Mouse (Mus musculus) cerebellum, adult 2 months (tissue): ENCODE measurements at regions not wholly inside any gene's neighbourhood (a gene's known extent, or its start where the extent isn't known, plus 50 kb on each side); places are given as distances from the start of the nearest gene placed in this dataset.

ENCODE experiments used
- DNase-seq, 2 experiments: peaks; one replicate each; pipeline ENCODE4 v3.0.0; 2021
- H3K27ac ChIP-seq: fragments of 200-500 bp; 2 replicates; pipeline ENCODE4 v1.5.1; 2012; ENCODE audit warnings: low read length, control low read depth, inconsistent platforms; ENCODE audit not compliant: insufficient read depth
- H3K27me3 ChIP-seq: fragments of 200-500 bp; 2 replicates; pipeline ENCODE4 v1.6.1; 2012; ENCODE audit warnings: inconsistent platforms, mild to moderate bottlenecking, low read length, moderate library complexity; ENCODE audit not compliant: control insufficient read depth, insufficient read depth
- H3K4me1 ChIP-seq: fragments of 200-500 bp; 2 replicates; pipeline ENCODE4 v1.6.1; 2011; ENCODE audit warnings: low read length; ENCODE audit not compliant: control insufficient read depth, insufficient read depth
- H3K4me3 ChIP-seq: fragments of 200-500 bp; replicated peaks from 2 replicates; pipeline ENCODE3; 2011; ENCODE audit warnings: mild to moderate bottlenecking, low read depth, low read length, control low read depth; ENCODE audit not compliant: insufficient read depth
- CTCF ChIP-seq: fragments of 200-500 bp; IDR thresholded peaks from 2 replicates; pipeline ENCODE4 v1.5.1; 2011; ENCODE audit warnings: low read depth, mild to moderate bottlenecking, control low read depth, low read length, moderate library complexity, borderline replicate concordance; ENCODE audit not compliant: insufficient read depth
- POLR2A ChIP-seq: fragments of 200-500 bp; IDR thresholded peaks from 2 replicates; pipeline ENCODE4 v1.6.1; 2011; ENCODE audit warnings: low read length, control low read depth, borderline replicate concordance; ENCODE audit not compliant: insufficient read depth
- WGBS: fragments of 180-500 bp; shearing (Covaris S2); methylation state at CpG from one replicate; pipeline ENCODE4 v1.1.7; 2018; 5-methylcytosine and 5-hydroxymethylcytosine counted together

- H3K4me1 ChIP-seq, result no peaks in the 10 kb centered on the region
- H3K27me3 ChIP-seq, result no peaks in the 10 kb centered on the region
- no peak overlapping the region for H3K4me3 ChIP-seq
- TF ChIP-seq POLR2A (no peak), CTCF (no peak)
- DNase-seq, result no peak
- WGBS, result 80% methylated on average over 1 of the region's 1 CpGs
- no peak overlapping the region for H3K27ac ChIP-seq
Observed at GRCm38 (mm10) chr5:39334241-39334640, 421.0 kb downstream of the Hs3st1 start.

DNA sequence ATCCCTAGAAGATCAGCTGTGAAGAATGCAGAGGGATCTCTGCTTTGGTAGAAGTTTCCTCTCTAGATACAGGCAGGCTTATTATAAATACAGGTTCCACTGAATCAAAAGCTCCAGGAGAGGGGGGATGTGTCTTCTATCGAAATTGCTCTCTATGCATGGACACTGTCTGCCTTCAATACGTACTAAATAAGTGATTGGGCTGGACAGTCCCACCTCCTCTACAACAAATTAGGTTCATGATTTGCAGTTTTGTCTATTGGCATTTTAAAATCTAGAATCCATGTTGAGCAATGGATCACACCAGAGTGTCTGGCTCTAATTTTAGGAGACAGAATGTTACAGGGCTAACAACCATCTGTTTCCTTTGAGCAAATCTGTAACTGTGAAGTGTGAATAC, 429.9 kb downstream of the Hs3st1 start:
- WGBS, result 7% methylated on average over 2 of the region's 2 CpGs
- H3K27ac ChIP-seq, result peak overlapping the region; percentile 37; the same call in 1 of the 2 replicates
- H3K4me1 ChIP-seq, result peaks cover 10% of the 10 kb centered on the region; the same call in 1 of the 2 replicates
- peak; percentile 45 to 81 for DNase-seq
- no peaks in the 10 kb centered on the region for H3K27me3 ChIP-seq
- no peak overlapping the region for H3K4me3 ChIP-seq
- TF ChIP-seq POLR2A, result no peak
- TF ChIP-seq CTCF, result no peak

DNA sequence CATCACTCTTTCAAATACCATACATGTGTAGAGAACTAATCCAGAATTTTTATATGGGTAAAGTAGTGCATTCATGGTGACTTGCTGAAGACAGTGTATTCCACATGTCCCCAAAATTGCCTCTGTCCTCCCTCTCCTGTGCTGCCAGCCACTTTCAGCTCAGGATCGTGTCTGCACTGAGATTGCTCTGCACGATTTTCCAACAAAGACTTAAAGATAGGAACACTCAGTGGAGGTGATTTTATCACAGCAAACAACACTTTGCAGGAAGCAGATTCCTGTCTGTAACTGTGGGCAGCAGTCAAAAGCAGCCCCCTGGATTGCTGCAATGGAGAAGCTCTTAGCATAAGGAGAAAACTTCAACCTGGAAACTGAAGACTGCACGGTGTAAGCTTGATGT, 438.8 kb downstream of the Hs3st1 start:
- H3K27ac ChIP-seq, result no peak overlapping the region
- no peaks in the 10 kb centered on the region for H3K4me1 ChIP-seq
- 82% methylated on average over 3 of the region's 3 CpGs for WGBS
- no peak overlapping the region for H3K4me3 ChIP-seq
- TF ChIP-seq CTCF, result no peak
- no peak for TF ChIP-seq POLR2A
- DNase-seq, result no peak
- no peaks in the 10 kb centered on the region for H3K27me3 ChIP-seq

DNA sequence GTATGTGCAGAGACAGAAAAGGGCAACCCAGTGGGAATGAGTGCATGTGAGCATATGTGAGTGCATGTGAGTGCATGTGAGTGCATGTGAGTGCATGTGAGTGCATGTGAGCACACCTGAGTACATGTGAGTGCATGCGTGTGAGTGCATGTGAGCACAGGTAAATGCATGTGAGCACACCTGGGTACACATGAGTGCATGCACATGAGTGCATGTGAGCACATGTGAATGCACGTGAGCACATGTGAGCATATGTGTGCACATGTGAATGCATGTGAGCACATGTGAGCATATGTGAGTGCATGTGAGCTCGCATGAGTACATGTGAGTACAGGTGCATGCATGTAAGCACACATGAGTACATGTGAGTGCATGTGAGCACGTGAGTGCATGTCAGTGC, 434.6 kb upstream of the Clnk start:
- Histone ChIP-seq H3K4me3 (no peak overlapping the region), H3K27me3 (no peaks in the 10 kb centered on the region), H3K4me1 (no peaks in the 10 kb centered on the region), H3K27ac (no peak overlapping the region)
- TF ChIP-seq POLR2A (no peak), CTCF (no peak)
- WGBS, result 98% methylated on average over 4 of the region's 4 CpGs
- no peak for DNase-seq

DNA sequence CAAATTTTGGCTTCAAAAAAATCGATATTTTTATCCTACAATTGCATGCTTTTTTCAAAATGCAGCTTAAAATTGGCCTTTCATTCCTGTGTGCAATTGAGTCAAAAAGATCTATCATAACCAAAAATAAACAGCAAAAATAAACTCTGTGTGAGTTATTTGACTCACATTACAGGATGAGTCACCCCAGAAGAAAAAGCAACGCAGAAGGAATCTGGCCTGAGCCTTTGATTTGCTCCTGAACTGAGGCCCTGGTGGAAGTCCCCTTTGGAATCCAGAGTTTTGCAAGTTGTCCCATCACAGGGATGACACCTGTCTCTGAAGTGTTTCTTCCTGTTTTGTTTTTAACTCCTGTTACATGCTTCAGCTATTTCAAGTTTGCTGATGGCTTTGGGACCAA, 429.2 kb upstream of the Clnk start:
- peak in 1 of 2 experiments; percentile 23 for DNase-seq
- TF ChIP-seq CTCF, result no peak
- TF ChIP-seq POLR2A, result no peak
- 66% methylated on average over 2 of the region's 2 CpGs for WGBS
- Histone ChIP-seq H3K27me3 (no peaks in the 10 kb centered on the region), H3K27ac (no peak overlapping the region), H3K4me3 (no peak overlapping the region), H3K4me1 (no peaks in the 10 kb centered on the region)

GRCm38 (mm10) chr5:39292849-39293248, 416.2 kb upstream of the Clnk start:
- DNase-seq, result no peak
- no peaks in the 10 kb centered on the region for H3K4me1 ChIP-seq
- H3K4me3 ChIP-seq, result no peak overlapping the region
- no peaks in the 10 kb centered on the region for H3K27me3 ChIP-seq
- TF ChIP-seq CTCF (no peak), POLR2A (no peak)
- WGBS, result 49% methylated on average over 2 of the region's 2 CpGs
- no peak overlapping the region for H3K27ac ChIP-seq

GRCm38 (mm10) chr5:39281021-39281420, 404.4 kb upstream of the Clnk start:
- TF ChIP-seq CTCF (no peak), POLR2A (no peak)
- WGBS, result 93% methylated on average over 2 of the region's 2 CpGs
- DNase-seq, result no peak

DNA sequence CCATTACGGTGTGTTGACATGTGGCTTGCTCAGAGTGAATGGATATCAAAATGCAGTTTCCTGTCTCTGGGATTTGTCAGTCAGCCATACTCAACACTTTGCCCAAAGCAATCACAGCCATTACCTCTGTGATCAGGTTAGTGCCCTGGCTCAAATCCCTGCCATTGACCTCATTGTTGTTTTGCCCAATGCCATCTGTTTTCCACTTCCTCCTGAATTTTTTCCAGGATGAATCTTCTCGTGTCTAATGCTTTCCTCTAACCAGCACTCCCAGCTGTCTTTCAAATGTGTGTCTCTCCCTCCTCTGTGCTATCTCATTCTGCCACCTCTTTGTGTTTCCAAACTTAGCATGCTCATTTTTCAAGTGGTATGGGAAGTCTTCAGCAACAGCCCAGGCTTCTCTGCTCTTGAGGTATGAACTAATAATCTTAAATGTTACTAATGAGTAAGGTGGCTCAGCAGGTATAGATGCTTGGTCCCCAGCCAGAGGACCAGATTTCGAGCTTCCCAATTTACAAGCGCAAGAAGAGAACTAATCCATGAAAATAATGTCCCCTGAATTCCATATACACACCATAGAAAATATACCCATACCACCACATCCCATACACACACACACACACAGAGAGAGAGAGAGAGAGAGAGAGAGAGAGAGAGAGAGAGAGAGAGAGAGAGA, 397.2 kb upstream of the Clnk start:
- no peaks in the 10 kb centered on the region for H3K27me3 ChIP-seq
- peak overlapping the region; percentile 22; the same call in 1 of the 2 replicates for H3K27ac ChIP-seq
- 16% methylated on average over 4 of the region's 4 CpGs for WGBS
- TF ChIP-seq POLR2A, result no peak
- no peak for TF ChIP-seq CTCF
- peak; percentile 77 to 96 for DNase-seq
- no peak overlapping the region for H3K4me3 ChIP-seq
- H3K4me1 ChIP-seq, result peaks cover 13% of the 10 kb centered on the region; the same call in 1 of the 2 replicates

More at GRCm38 (mm10) chr5:39281021-39281420, 404.4 kb upstream of the Clnk start:
- H3K27me3 ChIP-seq, result no peaks in the 10 kb centered on the region
- H3K4me3 ChIP-seq, result no peak overlapping the region
- no peak overlapping the region for H3K27ac ChIP-seq
- peaks cover 2% of the 10 kb centered on the region; the same call in 1 of the 2 replicates for H3K4me1 ChIP-seq
